Mouse (Mus musculus) intestine, postnatal 0 days (tissue): ENCODE measurements around the gene Dnah7a. TPM values are rescaled to one million over a fixed set of nuclear protein-coding genes. Genes with fewer than 3 reads are reported as not detected.
"Not testable (repeated sequence)": the region's sequence is repeated elsewhere in the genome, so short reads cannot be mapped to it uniquely, and the experiment has no call there.

Experiments
- ATAC-seq: fragments of 200-750 bp; cut with Nextera tagmentation; 2 replicates; pipeline ENCODE4 v1.8.0; 2017; ENCODE audit warnings: mild to moderate bottlenecking, moderate TSS enrichment, moderate library complexity
- H3K27ac ChIP-seq: fragments of 300-500 bp; sonication (generic); 2 replicates; pipeline ENCODE4 v1.5.1; 2014; ENCODE audit warnings: mild to moderate bottlenecking, low read depth, low read length, moderate library complexity
- H3K27me3 ChIP-seq: fragments of 300-500 bp; sonication (generic); replicated peaks from 2 replicates; pipeline ENCODE4 v1.6.1; 2014; ENCODE audit warnings: low read length, mixed read lengths; ENCODE audit not compliant: control insufficient read depth, insufficient read depth
- H3K36me3 ChIP-seq: fragments of 300-500 bp; sonication (generic); 2 replicates; pipeline ENCODE4 v1.6.1; 2014; ENCODE audit warnings: mild to moderate bottlenecking, moderate library complexity; ENCODE audit not compliant: control insufficient read depth, insufficient read depth
- H3K4me1 ChIP-seq: fragments of 300-500 bp; sonication (generic); replicated peaks from 2 replicates; pipeline ENCODE4 v1.6.1; 2014; ENCODE audit warnings: antibody characterized with exemption, low read length, mixed read lengths; ENCODE audit not compliant: control insufficient read depth, insufficient read depth
- H3K4me2 ChIP-seq: fragments of 300-500 bp; sonication (generic); replicated peaks from 2 replicates; pipeline ENCODE4 v1.6.1; 2014; ENCODE audit warnings: low read depth, mild to moderate bottlenecking, moderate library complexity
- H3K4me3 ChIP-seq: fragments of 300-500 bp; sonication (generic); 2 replicates; pipeline ENCODE4 v1.5.1; 2014; ENCODE audit warnings: low read depth, low read length
- H3K9ac ChIP-seq: fragments of 300-500 bp; sonication (generic); 2 replicates; pipeline ENCODE4 v1.6.1; 2014; ENCODE audit warnings: mild to moderate bottlenecking, low read depth, low read length
- H3K9me3 ChIP-seq: fragments of 300-500 bp; sonication (generic); 2 replicates; pipeline ENCODE4 v1.6.1; 2016; ENCODE audit warnings: mixed run types; ENCODE audit not compliant: control insufficient read depth
- CTCF ChIP-seq: sonication (generic); IDR thresholded peaks from 2 replicates; pipeline ENCODE4 v1.5.1; 2016; ENCODE audit warnings: low read depth, mild to moderate bottlenecking, control low read depth, antibody characterized with exemption, moderate library complexity
- WGBS: fragments of 180-500 bp; shearing (Covaris S2); extraction: QIAGEN DNeasy Blood & Tissue Kit; methylation state at CpG from one replicate; pipeline ENCODE4 v1.1.7; 2014; 5-methylcytosine and 5-hydroxymethylcytosine counted together
- polyA plus RNA-seq: library from polyadenylated mRNA; unstranded; fragments of >200 nt; fragmentation: Nextera tagmentation; extraction: Ambion mirVana; gene quantifications from 2 replicates; pipeline ENCODE4 v1.2.1, GENCODE M21; 2015

Gene Dnah7a
- polyA plus RNA-seq, 1 experiment from 2014 or later, result 0.14 TPM

GRCm38 (mm10) chr1:53405803-53406325 is 300.7 kb downstream of the Dnah7a start:
- Histone ChIP-seq H3K4me1 (no peaks in the 10 kb centered on the region), H3K36me3 (no peaks in the 10 kb centered on the region), H3K9me3 (no peaks in the 10 kb centered on the region), H3K9ac (no peak overlapping the region), H3K4me3 (no peak overlapping the region), H3K4me2 (no peak overlapping the region), H3K27ac (no peak overlapping the region), H3K27me3 (no peaks in the 10 kb centered on the region)
- TF ChIP-seq CTCF, result no peak
- WGBS, result 9% methylated on average over 3 of the region's 3 CpGs
- no peak for ATAC-seq

- not testable (repeated sequence) for H3K4me2 ChIP-seq, H3K27ac ChIP-seq, H3K4me1 ChIP-seq, H3K36me3 ChIP-seq, ATAC-seq, H3K9me3 ChIP-seq, H3K4me3 ChIP-seq, H3K27me3 ChIP-seq, H3K9ac ChIP-seq
- WGBS, result 37% methylated on average over 21 of the region's 21 CpGs
Measured at GRCm38 (mm10) chr1:53393936-53394760, 312.4 kb downstream of the Dnah7a start.

- H3K27ac ChIP-seq, result no peak overlapping the region
- no peak for ATAC-seq
- TF ChIP-seq CTCF, result no peak
- WGBS, result 98% methylated on average over 11 of the region's 14 CpGs
- H3K9ac ChIP-seq, result no peak overlapping the region
- no peaks in the 10 kb centered on the region for H3K27me3 ChIP-seq
- H3K4me1 ChIP-seq, result no peaks in the 10 kb centered on the region
- H3K36me3 ChIP-seq, result no peaks in the 10 kb centered on the region
- no peaks in the 10 kb centered on the region for H3K9me3 ChIP-seq
- no peak overlapping the region for H3K4me2 ChIP-seq
- H3K4me3 ChIP-seq, result no peak overlapping the region
Measured at GRCm38 (mm10) chr1:53388762-53389161, 317.8 kb downstream of the Dnah7a start.

GRCm38 (mm10) chr1:53384085-53384688 is 322.4 kb downstream of the Dnah7a start:
- ATAC-seq, result no peak
- TF ChIP-seq CTCF, result no peak
- no peak overlapping the region for H3K4me3 ChIP-seq
- no peak overlapping the region for H3K27ac ChIP-seq
- H3K9ac ChIP-seq, result no peak overlapping the region
- no peaks in the 10 kb centered on the region for H3K4me1 ChIP-seq
- 64% methylated on average over 6 of the region's 6 CpGs for WGBS
- H3K4me2 ChIP-seq, result no peak overlapping the region
- H3K9me3 ChIP-seq, result no peaks in the 10 kb centered on the region
- no peaks in the 10 kb centered on the region for H3K36me3 ChIP-seq
- H3K27me3 ChIP-seq, result no peaks in the 10 kb centered on the region

- no peak for ATAC-seq
- Histone ChIP-seq H3K4me3 (no peak overlapping the region), H3K9ac (no peak overlapping the region), H3K36me3 (no peaks in the 10 kb centered on the region), H3K4me2 (no peak overlapping the region), H3K27ac (no peak overlapping the region), H3K9me3 (no peaks in the 10 kb centered on the region), H3K27me3 (no peaks in the 10 kb centered on the region), H3K4me1 (no peaks in the 10 kb centered on the region)
- 67% methylated on average over 3 of the region's 3 CpGs for WGBS
- TF ChIP-seq CTCF, result no peak
Measured at GRCm38 (mm10) chr1:53377731-53378130, 328.9 kb downstream of the Dnah7a start.

GRCm38 (mm10) chr1:53375965-53376364 is 330.6 kb downstream of the Dnah7a start:
- not testable (repeated sequence) for H3K9ac ChIP-seq, H3K4me1 ChIP-seq, H3K27ac ChIP-seq, H3K9me3 ChIP-seq, H3K4me2 ChIP-seq, H3K4me3 ChIP-seq, H3K27me3 ChIP-seq, H3K36me3 ChIP-seq, ATAC-seq
- WGBS, result 37% methylated on average over 2 of the region's 2 CpGs
